Mouse (Mus musculus) heart, adult 18-20 months (tissue): ENCODE data around the gene Ccr10. TPM values are rescaled to one million over a fixed set of nuclear protein-coding genes. Genes with fewer than 3 reads are reported as not detected.

ENCODE experiments used
- DNase-seq, 2 experiments: peaks; one replicate each; pipeline ENCODE4 v3.0.0; 2021 to 2022; ENCODE audit warnings: mixed read lengths in 1 of 2
- total RNA-seq, 2 experiments: library from RNA; stranded (reverse); gene quantifications; 2 replicates each; pipeline ENCODE4 v1.2.3; 2021

Ccr10 gene
- total RNA-seq, 2 experiments from 2014 or later = not detected

- DNase-seq = no peak
Observed at GRCm38 (mm10) chr11:101188166-101188805, 13.0 kb upstream of the Ccr10 start.

- DNase-seq = no peak
Observed at GRCm38 (mm10) chr11:101187541-101187940, 12.3 kb upstream of the Ccr10 start.

GRCm38 (mm10) chr11:101186526-101187247 lies 11.4 kb upstream of the Ccr10 start:
- no peak for DNase-seq

- no peak for DNase-seq
Observed at GRCm38 (mm10) chr11:101185441-101185840, 10.2 kb upstream of the Ccr10 start.

GRCm38 (mm10) chr11:101184984-101185383 lies 9.7 kb upstream of the Ccr10 start:
- DNase-seq = no peak

DNA sequence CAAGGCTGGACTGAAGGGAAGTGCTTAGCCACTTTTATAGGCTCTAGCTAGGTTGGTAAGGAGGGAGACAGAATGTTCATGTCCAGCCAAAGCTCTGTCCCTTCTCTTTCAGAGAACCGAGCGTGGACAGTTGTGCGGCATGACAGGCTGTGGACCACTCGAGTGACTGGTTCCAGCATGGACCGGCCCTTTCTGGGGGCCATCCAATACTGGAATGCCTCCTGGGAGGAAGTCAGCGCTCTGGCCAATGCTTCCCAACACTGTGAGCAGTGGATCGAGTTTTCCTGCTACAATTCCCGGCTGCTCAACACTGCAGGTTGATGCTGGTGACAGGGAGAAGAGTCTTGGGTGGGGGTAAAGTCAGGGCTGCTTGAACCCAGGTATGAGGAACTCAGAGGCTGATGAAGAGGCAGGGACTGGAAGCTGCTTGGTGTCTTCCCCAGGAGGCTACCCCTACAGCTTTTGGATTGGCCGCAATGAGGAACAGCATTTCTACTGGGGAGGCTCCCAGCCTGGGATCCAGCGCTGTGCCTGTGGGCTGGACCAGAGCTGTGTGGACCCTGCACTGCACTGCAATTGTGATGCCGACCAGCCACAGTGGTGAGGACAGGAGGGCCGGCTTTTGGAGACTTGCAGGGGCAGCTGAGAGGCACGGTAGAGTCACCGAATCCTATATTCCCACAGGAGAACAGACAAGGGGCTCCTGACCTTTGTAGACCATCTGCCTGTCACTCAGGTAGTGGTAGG lies 7.7 kb upstream of the Ccr10 start:
- peak in 1 of 2 experiments; percentile 46 for DNase-seq

GRCm38 (mm10) chr11:101181961-101182360 lies 6.7 kb upstream of the Ccr10 start:
- no peak for DNase-seq

DNA sequence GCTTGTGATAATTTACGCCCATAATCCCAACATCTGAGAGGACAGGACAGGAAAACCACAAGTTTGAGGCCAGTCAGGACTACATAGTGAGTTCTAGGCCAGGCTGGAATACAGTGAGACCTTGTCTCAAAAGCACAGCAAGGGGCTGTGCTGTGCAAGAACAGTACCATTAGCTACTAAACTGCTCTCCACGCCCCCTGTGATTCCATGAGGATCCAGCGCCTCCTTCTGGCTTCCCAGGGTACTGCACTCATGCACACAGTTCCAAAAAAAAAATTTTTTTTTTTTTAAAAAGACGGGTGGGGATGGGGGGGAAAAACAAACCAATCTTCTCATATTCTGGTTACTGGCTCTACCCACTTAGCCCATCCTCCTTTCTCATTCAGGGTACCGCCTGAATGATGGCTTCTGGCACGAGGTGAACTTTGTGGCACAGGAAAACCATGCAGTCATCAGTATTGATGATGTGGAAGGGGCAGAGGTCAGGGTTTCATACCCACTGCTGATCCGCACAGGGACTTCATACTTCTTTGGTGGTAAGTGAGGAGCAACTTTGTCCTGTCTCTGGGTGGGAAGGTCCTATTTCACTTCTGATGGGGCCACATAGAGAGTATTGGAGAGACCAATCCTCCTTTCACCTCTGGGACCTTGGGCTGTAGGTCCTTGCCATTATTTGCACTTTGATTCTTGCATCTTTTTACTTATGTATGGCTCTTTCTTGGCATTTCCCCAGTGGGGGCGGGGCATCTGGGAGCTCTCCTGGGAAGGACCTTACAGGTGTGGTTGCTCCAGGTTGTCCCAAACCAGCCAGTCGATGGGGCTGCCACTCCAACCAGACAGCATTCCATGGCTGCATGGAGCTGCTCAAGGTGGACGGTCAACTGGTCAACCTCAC lies 5.8 kb upstream of the Ccr10 start:
- peak; percentile 64 to 91 for DNase-seq

- no peak for DNase-seq
Observed at GRCm38 (mm10) chr11:101180261-101180660, 5.0 kb upstream of the Ccr10 start.

GRCm38 (mm10) chr11:101179306-101179705 lies 4.1 kb upstream of the Ccr10 start:
- no peak for DNase-seq

DNA sequence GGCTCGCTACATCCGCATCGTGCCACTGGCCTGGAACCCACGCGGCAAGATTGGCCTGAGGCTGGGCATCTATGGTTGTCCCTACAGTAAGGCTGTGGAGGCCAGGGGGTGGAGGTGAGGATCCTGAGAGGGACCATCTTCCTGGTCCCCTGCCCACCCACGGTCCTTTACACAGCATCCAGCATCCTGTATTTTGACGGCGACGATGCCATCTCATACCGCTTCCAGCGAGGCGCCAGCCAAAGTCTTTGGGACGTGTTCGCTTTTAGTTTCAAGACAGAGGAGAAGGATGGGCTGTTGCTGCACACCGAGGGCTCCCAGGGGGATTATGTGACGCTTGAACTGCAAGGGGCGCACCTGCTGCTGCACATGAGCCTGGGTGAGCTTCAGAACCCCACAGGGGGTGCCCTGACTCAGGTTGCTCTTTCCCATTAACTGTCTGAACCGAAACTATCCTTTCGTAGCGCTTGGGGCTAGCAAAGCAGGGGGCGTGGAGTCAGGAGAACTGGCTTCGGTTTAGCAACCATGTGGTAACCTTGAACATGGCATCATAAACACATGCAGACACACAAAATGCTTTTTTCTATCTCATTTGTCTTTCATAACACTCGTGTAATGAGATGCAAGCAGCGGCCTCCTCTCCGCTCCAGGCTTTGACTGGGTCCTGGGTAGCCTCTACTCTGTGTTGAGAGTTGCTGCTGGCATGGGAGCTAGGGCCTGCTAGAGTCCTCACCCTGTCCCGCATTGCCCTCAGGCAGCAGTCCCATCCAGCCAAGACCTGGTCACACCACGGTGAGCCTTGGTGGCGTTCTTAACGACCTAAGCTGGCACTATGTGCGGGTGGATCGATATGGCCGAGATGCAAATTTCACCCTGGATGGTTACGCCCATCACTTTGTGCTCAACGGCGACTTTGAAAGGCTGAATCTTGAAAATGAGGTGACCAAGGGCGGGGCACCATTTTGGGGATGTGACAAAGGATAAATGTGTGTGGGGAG lies 3.1 kb upstream of the Ccr10 start:
- no peak for DNase-seq

GRCm38 (mm10) chr11:101176933-101177773 lies 1.9 kb upstream of the Ccr10 start:
- DNase-seq = peak; percentile 36 to 75

DNA sequence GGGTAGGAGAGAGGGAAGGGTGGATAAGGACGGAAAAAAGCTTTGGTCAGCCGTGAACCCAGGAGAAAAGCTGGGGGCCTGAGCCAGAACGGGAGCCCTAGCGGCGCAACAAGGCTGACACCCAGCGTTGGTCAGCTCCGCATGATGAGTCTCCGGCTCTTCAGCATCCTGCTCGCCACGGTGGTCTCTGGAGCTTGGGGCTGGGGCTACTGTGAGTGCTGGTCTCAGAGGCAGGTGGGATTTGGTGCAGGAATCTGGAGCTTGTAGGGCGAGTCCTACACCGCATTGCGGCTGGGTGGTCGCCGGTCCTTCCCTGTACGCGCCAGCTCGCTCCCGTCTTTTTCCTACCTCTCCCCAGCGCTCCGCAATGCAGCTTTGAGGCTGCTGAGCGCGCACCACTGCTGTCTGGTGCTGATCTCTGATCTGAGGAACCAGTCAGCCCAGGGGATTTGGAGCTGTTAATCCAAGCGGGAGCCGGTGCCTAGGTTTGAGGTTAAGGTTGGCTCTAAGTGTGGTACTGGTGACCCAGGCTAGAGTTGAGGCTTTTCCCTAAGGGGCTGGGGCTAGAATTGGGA lies 961 bp upstream of the Ccr10 start:
- DNase-seq = peak; percentile 68 to 70

GRCm38 (mm10) chr11:101175636-101176116 lies 433 bp upstream of the Ccr10 start:
- peak in 1 of 2 experiments; percentile 43 for DNase-seq

GRCm38 (mm10) chr11:101174389-101174745 lies 876 bp downstream of the Ccr10 start:
- DNase-seq = peak in 1 of 2 experiments; percentile 35

- DNase-seq = peak; percentile 87 to 93
Observed at GRCm38 (mm10) chr11:101173631-101174388, 1.4 kb downstream of the Ccr10 start.

- DNase-seq = peak; percentile 61 to 75
Observed at GRCm38 (mm10) chr11:101173112-101173511, 2.1 kb downstream of the Ccr10 start.

DNA sequence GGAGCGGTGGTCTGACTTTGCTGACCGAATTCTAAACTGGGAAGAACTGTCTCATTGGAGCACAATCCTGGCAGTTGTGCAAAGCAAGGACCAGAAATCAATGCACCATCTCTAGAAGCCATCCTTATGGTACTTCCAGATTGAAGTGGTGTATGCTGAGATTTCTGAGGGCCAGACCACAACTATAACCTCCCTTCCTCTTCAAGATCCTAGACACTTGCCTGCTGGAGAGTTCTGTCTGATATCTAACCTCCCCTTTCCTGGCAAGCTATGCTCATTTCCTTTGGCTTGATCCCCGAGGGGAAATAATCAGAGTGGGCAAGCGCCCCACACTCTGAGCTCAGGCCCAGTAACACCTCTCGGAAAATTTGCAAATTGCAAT lies 2.8 kb downstream of the Ccr10 start:
- no peak for DNase-seq
